ENCODE assay signal across 9 mouse cellular contexts in genomic region chr4:53117610-53118009, GRCm38 (mm10). TPM values are rescaled to one million over a fixed set of nuclear protein-coding genes. Genes with fewer than 3 reads are reported as not detected.
DNase-seq lines count a peak whose midpoint lies in the region; ATAC-seq and TF ChIP-seq lines count a peak whose summit lies in the region.
"Had no signal": no experiment of that assay in that cellular context is flagged by ENCODE, and none has a peak within 500 bp of the region (broad histone marks: within the 10 kb centered on the region; RNA-seq: fewer than 3 reads in every experiment).

No protein-coding gene starts in this region.

- DNase-seq in heart, postnatal 0 days (ENCODE audit: low spot score): no peak
- no peak for DNase-seq in heart, postnatal 36 days
- peak; percentile 15 for DNase-seq in right cerebral cortex, postnatal 14 days
- no peak for DNase-seq in right cerebral cortex, postnatal 4 days
- DNase-seq in cerebellum, postnatal 14 days: peak; percentile 40 to 52
- DNase-seq in retina, postnatal 7 days (ENCODE audit: low read depth, low spot score): peak; percentile 23
- DNase-seq in urinary bladder, postnatal 4 days (ENCODE audit: low spot score in 2 of 2): no peak
- DNase-seq: gastrocnemius, postnatal 10 days had no signal

- peaks cover 9% of the 10 kb centered on the region for H3K36me3 ChIP-seq in heart, postnatal 0 days (replicated peaks; ENCODE audit: control insufficient read depth, insufficient read depth, low read length)
- H3K36me3 ChIP-seq in forebrain, embryonic 13.5 days (ENCODE audit: poor library complexity, severe bottlenecking): peaks cover 6% of the 10 kb centered on the region; the same call in 1 of the 2 replicates

- no peaks in the 10 kb centered on the region for H3K27me3 ChIP-seq in heart, postnatal 0 days (ENCODE audit: control insufficient read depth, insufficient read depth, low read length)
- H3K27me3 ChIP-seq in forebrain, embryonic 13.5 days: no peaks in the 10 kb centered on the region

- peaks cover 13% of the 10 kb centered on the region for H3K4me1 ChIP-seq in heart, postnatal 0 days (ENCODE audit: control insufficient read depth, insufficient read depth)
- peaks cover 24% of the 10 kb centered on the region for H3K4me1 ChIP-seq in forebrain, embryonic 13.5 days

- no peak overlapping the region for H3K4me3 ChIP-seq in heart, postnatal 0 days (ENCODE audit: low read depth, low read length)
- no peak overlapping the region for H3K4me3 ChIP-seq in forebrain, embryonic 13.5 days

- no peak overlapping the region for H3K9ac ChIP-seq in heart, postnatal 0 days (replicated peaks; ENCODE audit: low read depth, low read length)
- no peak overlapping the region for H3K9ac ChIP-seq in forebrain, embryonic 13.5 days

- no peak for TF ChIP-seq EP300 in heart, postnatal 0 days (IDR thresholded peaks at IDR 0.05; ENCODE audit: low read depth)

- peak; percentile 56; the same call in 1 of the 2 replicates for ATAC-seq in heart, postnatal 0 days (ENCODE audit: insufficient read depth, low read depth)
- no peak for ATAC-seq in forebrain, embryonic 13.5 days

- TF ChIP-seq CTCF in heart, postnatal 0 days (IDR thresholded peaks at IDR 0.05; ENCODE audit: low read depth): peak; percentile 40; the same call in 1 of the 2 replicates

- no peaks in the 10 kb centered on the region for H3K9me3 ChIP-seq in heart, postnatal 0 days (replicated peaks; ENCODE audit: control insufficient read depth, low read length)
- no peaks in the 10 kb centered on the region for H3K9me3 ChIP-seq in forebrain, embryonic 13.5 days (replicated peaks)

- no peak overlapping the region for H3K4me2 ChIP-seq in heart, postnatal 0 days (ENCODE audit: low read depth, low read length)
- no peak overlapping the region for H3K4me2 ChIP-seq in forebrain, embryonic 13.5 days

- peak overlapping the region; percentile 74 for H3K27ac ChIP-seq in heart, postnatal 0 days (ENCODE audit: low read depth)
- H3K27ac ChIP-seq in forebrain, embryonic 13.5 days: no peak overlapping the region

- intact Hi-C loops in heart, postnatal 36 days (cut with DNase I): loop anchor here (1.0 to 5.0 kb wide), 4 partner anchors 145 to 475 kb away; no protein-coding TSS in a partner anchor

RNA-seq across cellular contexts. Expression of gene Abca1, which starts 42.1 kb away (rescaled TPM):
- 18.1 and 18.3 TPM in 2 replicates for total RNA-seq in heart, postnatal 0 days (2014; rRNA removed; ENCODE audit: low replicate concordance)
- polyA plus RNA-seq in heart, postnatal 0 days (2015; fragmentation: Nextera tagmentation; extraction: Ambion mirVana): 3.1 and 3.7 TPM in 2 replicates
- total RNA-seq in heart, postnatal 36 days (2021): 10 to 100 TPM; 24.6 to 26.3 TPM
- polyA plus RNA-seq in forebrain, embryonic 13.5 days (2015; fragmentation: Nextera tagmentation; extraction: Ambion mirVana): 6.1 and 6.7 TPM in 2 replicates

Comparison
In these comparisons a context has a peak if more than half of its experiments do, and no peak if none do; other contexts are left out.
1. DNase-seq: peak in right cerebral cortex, postnatal 14 days (single experiment), cerebellum, postnatal 14 days (2 of 2) and retina, postnatal 7 days (single experiment); none in heart, postnatal 0 days (single experiment), heart, postnatal 36 days (0 of 2), right cerebral cortex, postnatal 4 days (single experiment) and urinary bladder, postnatal 4 days (0 of 2).